Mouse (Mus musculus) heart, embryonic 15.5 days (tissue): ENCODE measurements around the gene Immp2l. TPM values are rescaled to one million over a fixed set of nuclear protein-coding genes. Genes with fewer than 3 reads are reported as not detected.

Source experiments
- ATAC-seq: fragments of 200-750 bp; cut with Nextera tagmentation; replicated peaks from 2 replicates; pipeline ENCODE4 v1.8.0; 2017; ENCODE audit warnings: low read depth, moderate TSS enrichment; ENCODE audit not compliant: insufficient number of reproducible peaks, insufficient read depth, low FRiP score
- H3K27ac ChIP-seq: fragments of 300-500 bp; sonication (generic); 2 replicates; pipeline ENCODE4 v1.5.1; 2015; ENCODE audit warnings: mild to moderate bottlenecking, inconsistent platforms
- H3K27me3 ChIP-seq: fragments of 300-500 bp; sonication (generic); 2 replicates; pipeline ENCODE4 v1.6.1; 2015; ENCODE audit warnings: inconsistent platforms
- H3K36me3 ChIP-seq: fragments of 300-500 bp; sonication (generic); 2 replicates; pipeline ENCODE4 v1.6.1; 2015; ENCODE audit warnings: mild to moderate bottlenecking, inconsistent platforms
- H3K4me1 ChIP-seq: fragments of 300-500 bp; sonication (generic); replicated peaks from 2 replicates; pipeline ENCODE4 v1.6.1; 2015; ENCODE audit warnings: inconsistent platforms
- H3K4me2 ChIP-seq: fragments of 300-500 bp; sonication (generic); 2 replicates; pipeline ENCODE4 v1.6.1; 2015; ENCODE audit warnings: inconsistent platforms, mild to moderate bottlenecking, moderate library complexity
- H3K4me3 ChIP-seq: fragments of 300-500 bp; sonication (generic); 2 replicates; pipeline ENCODE4 v1.5.1; 2015; ENCODE audit warnings: mild to moderate bottlenecking, inconsistent platforms
- H3K9ac ChIP-seq: fragments of 300-500 bp; sonication (generic); 2 replicates; pipeline ENCODE4 v1.6.1; 2015; ENCODE audit warnings: mild to moderate bottlenecking, inconsistent platforms
- H3K9me3 ChIP-seq: fragments of 300-500 bp; sonication (generic); replicated peaks from 2 replicates; pipeline ENCODE4 v1.6.1; 2016; ENCODE audit warnings: inconsistent platforms
- WGBS: fragments of 180-500 bp; shearing (Covaris S2); methylation state at CpG from one replicate; pipeline ENCODE4 v1.1.7; 2015; ENCODE audit warnings: mixed read lengths; 5-methylcytosine and 5-hydroxymethylcytosine counted together
- polyA plus RNA-seq: library from polyadenylated mRNA; unstranded; fragments of >200 nt; fragmentation: Nextera tagmentation; extraction: Ambion mirVana; gene quantifications from 2 replicates; pipeline ENCODE4 v1.2.1, GENCODE M21; 2015

Immp2l gene
- polyA plus RNA-seq, 1 experiment from 2014 or later: 8.3 TPM

DNA sequence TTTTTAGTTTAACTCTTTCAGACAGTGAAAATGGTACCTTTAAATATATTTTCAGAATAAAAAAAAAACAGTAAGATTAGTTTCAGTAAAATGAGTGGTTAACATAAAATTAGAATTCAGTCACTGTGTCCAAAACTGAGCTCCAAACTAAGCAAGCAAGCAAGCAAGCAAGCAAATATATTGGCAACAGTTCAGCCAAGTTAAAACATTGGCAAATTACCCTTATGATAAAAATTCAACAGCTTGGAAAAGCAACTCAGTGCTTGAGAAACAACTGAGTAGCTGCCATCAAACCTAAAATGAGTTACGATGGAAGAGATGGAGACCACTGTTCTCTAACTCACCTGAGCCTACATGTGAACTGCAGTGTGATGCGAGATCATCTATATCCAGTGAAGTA lies 926.8 kb downstream of the Immp2l start:
- H3K9ac ChIP-seq: no peak overlapping the region
- H3K36me3 ChIP-seq: no peaks in the 10 kb centered on the region
- no peaks in the 10 kb centered on the region for H3K9me3 ChIP-seq
- no peak overlapping the region for H3K4me2 ChIP-seq
- H3K27me3 ChIP-seq: no peaks in the 10 kb centered on the region
- H3K27ac ChIP-seq: no peak overlapping the region
- H3K4me3 ChIP-seq: no peak overlapping the region
- WGBS: 80% methylated on average over 2 of the region's 2 CpGs
- H3K4me1 ChIP-seq: no peaks in the 10 kb centered on the region
- no peak for ATAC-seq

GRCm38 (mm10) chr12:41961038-41961437 lies 937.1 kb downstream of the Immp2l start:
- 28% methylated on average over 4 of the region's 4 CpGs for WGBS
- Histone ChIP-seq H3K9ac (no peak overlapping the region), H3K9me3 (no peaks in the 10 kb centered on the region), H3K4me1 (no peaks in the 10 kb centered on the region), H3K4me3 (no peak overlapping the region), H3K36me3 (no peaks in the 10 kb centered on the region), H3K27ac (no peak overlapping the region), H3K4me2 (no peak overlapping the region), H3K27me3 (no peaks in the 10 kb centered on the region)
- no peak for ATAC-seq

GRCm38 (mm10) chr12:41991408-41991807 lies 967.5 kb downstream of the Immp2l start:
- Histone ChIP-seq H3K27me3 (no peaks in the 10 kb centered on the region), H3K4me2 (no peak overlapping the region), H3K9me3 (no peaks in the 10 kb centered on the region), H3K4me1 (no peaks in the 10 kb centered on the region), H3K36me3 (no peaks in the 10 kb centered on the region), H3K9ac (no peak overlapping the region), H3K4me3 (no peak overlapping the region), H3K27ac (no peak overlapping the region)
- no peak for ATAC-seq
- WGBS: 70% methylated on average over 1 of the region's 1 CpGs
